Mouse (Mus musculus) ES-E14 (cell line): ENCODE measurements around the gene Cys1. TPM values are rescaled to one million over a fixed set of nuclear protein-coding genes. Genes with fewer than 3 reads are reported as not detected.

Experiments used
- DNase-seq: peaks from one replicate; pipeline ENCODE4 v3.0.0-alpha.2; 2013; ENCODE audit warnings: low read depth, low spot score
- H3K27ac ChIP-seq: 2 replicates; pipeline ENCODE4 v1.5.1; 2012; ENCODE audit warnings: low read depth, mild to moderate bottlenecking, low read length, moderate library complexity, mixed read lengths; ENCODE audit not compliant: poor library complexity, insufficient read depth, severe bottlenecking
- H3K36me3 ChIP-seq: 2 replicates; pipeline ENCODE4 v1.6.1; 2012; ENCODE audit warnings: mild to moderate bottlenecking, low read length, moderate library complexity, mixed read lengths; ENCODE audit not compliant: control insufficient read depth, poor library complexity, insufficient read depth, severe bottlenecking
- H3K4me1 ChIP-seq, 2 experiments: fragments of 150-350 bp in 1 of 2; sonication (generic) in 1 of 2; 2 replicates each; pipeline ENCODE4 v1.6.1; 2012; ENCODE audit warnings: low read length in 2 of 2, mild to moderate bottlenecking in 1 of 2, mixed read lengths in 1 of 2; ENCODE audit not compliant: control insufficient read depth in 2 of 2, insufficient read depth in 2 of 2, poor library complexity in 1 of 2
- H3K4me3 ChIP-seq, 2 experiments: fragments of 150-350 bp in 1 of 2; sonication (generic) in 1 of 2; 2 replicates each; pipeline ENCODE4 v1.5.1; 2012; ENCODE audit warnings: low read length in 2 of 2, low read depth in 1 of 2, mild to moderate bottlenecking in 1 of 2, mixed read lengths in 1 of 2; ENCODE audit not compliant: insufficient read depth in 1 of 2, poor library complexity in 1 of 2, severe bottlenecking in 1 of 2
- H3K9ac ChIP-seq: 2 replicates; pipeline ENCODE4 v1.6.1; 2012; ENCODE audit warnings: low read depth, mild to moderate bottlenecking, low read length, mixed read lengths; ENCODE audit not compliant: poor library complexity, insufficient read depth, severe bottlenecking
- H3K9me3 ChIP-seq: fragments of 150-350 bp; sonication (generic); 2 replicates; pipeline ENCODE4 v1.6.1; 2012; ENCODE audit warnings: low read depth, mild to moderate bottlenecking, low read length; ENCODE audit not compliant: control insufficient read depth, insufficient read depth
- CHD2 ChIP-seq: IDR thresholded peaks from 2 replicates; pipeline ENCODE4 v1.6.1; 2014; ENCODE audit warnings: mild to moderate bottlenecking, low read depth, low read length, inconsistent platforms
- HCFC1 ChIP-seq: IDR thresholded peaks from 2 replicates; pipeline ENCODE4 v1.6.1; 2012; ENCODE audit warnings: low read length, inconsistent platforms, borderline replicate concordance; ENCODE audit not compliant: insufficient read depth
- MAFK ChIP-seq: IDR thresholded peaks from 2 replicates; pipeline ENCODE4 v1.6.1; 2014; ENCODE audit warnings: mild to moderate bottlenecking, low read depth, low read length, inconsistent platforms; ENCODE audit not compliant: insufficient read depth
- ZC3H11A ChIP-seq: IDR thresholded peaks from 2 replicates; pipeline ENCODE4 v1.6.1; 2012; ENCODE audit warnings: low read depth, mild to moderate bottlenecking, inconsistent platforms, low read length, borderline replicate concordance
- ZNF384 ChIP-seq: IDR thresholded peaks from 2 replicates; pipeline ENCODE4 v1.6.1; 2012; ENCODE audit warnings: low read depth, low read length, inconsistent platforms
- in situ Hi-C, 2 experiments: fragments of 600-800 bp; cut with MboI; formaldehyde crosslinking; loops; one replicate each; pipeline ENCODE4 v1.15.1; 2025; ENCODE audit warnings: low sequenced_read_pairs in 2 of 2, inconsistent platforms in 1 of 2; ENCODE audit not compliant: unreplicated experiment in 2 of 2
- total RNA-seq: library from RNA; depleted of rRNA; stranded (reverse); fragments of 300-350 nt; gene quantifications from 2 replicates; pipeline ENCODE4 v1.2.3, GENCODE M21; 2012

The Cys1 gene
- total RNA-seq, 1 experiment, result not detected

- peaks cover 34% of the 10 kb centered on the region for H3K36me3 ChIP-seq
- H3K9me3 ChIP-seq, result no peaks in the 10 kb centered on the region
- peak within 1 kb of the TSS; percentile 88 for H3K27ac ChIP-seq
- TF ChIP-seq ZNF384 (no peak), MAFK (no peak), HCFC1 (no peak), CHD2 (no peak)
- peak within 1 kb of the TSS; percentile 98 for H3K9ac ChIP-seq
- H3K4me1 ChIP-seq, result peaks cover 5 to 10% of the 10 kb centered on the region in 2 experiments
- H3K4me3 ChIP-seq, result peak within 1 kb of the TSS; percentile 96 to 99
- in situ Hi-C loops, result loop anchor here in 1 of 2 experiments (10.0 kb wide), 1 partner anchor 233 kb away; no protein-coding TSS in a partner anchor
- DNase-seq, result peak; percentile 88
Measured at GRCm38 (mm10) chr12:24707954-24708823, 26.6 kb upstream of the Cys1 start, which contains the start of gene Rrm2. Gene Rrm2 (plus strand): TSS chr12:24708241.

- peak overlapping the region; percentile 9; the same call in 1 of the 2 replicates for H3K27ac ChIP-seq
- peak overlapping the region; percentile 96 to 99 for H3K4me3 ChIP-seq
- peak overlapping the region; percentile 83 for H3K9ac ChIP-seq
- peaks cover 30% of the 10 kb centered on the region for H3K36me3 ChIP-seq
- H3K4me1 ChIP-seq, result peaks cover 5 to 10% of the 10 kb centered on the region in 2 experiments
- no peak for TF ChIP-seq CHD2
- TF ChIP-seq ZC3H11A, result no peak
- TF ChIP-seq HCFC1, result no peak
- TF ChIP-seq ZNF384, result no peak
- TF ChIP-seq MAFK, result no peak
- in situ Hi-C loops, result loop anchor here in 1 of 2 experiments (10.0 kb wide), 1 partner anchor 233 kb away; no protein-coding TSS in a partner anchor
- no peak for DNase-seq
- no peaks in the 10 kb centered on the region for H3K9me3 ChIP-seq
Measured at GRCm38 (mm10) chr12:24707480-24707802, 25.8 kb upstream of the Cys1 start.

- DNase-seq, result peak; percentile 74
- H3K36me3 ChIP-seq, result peaks cover 25% of the 10 kb centered on the region
- peak overlapping the region; percentile 9; the same call in 1 of the 2 replicates for H3K27ac ChIP-seq
- H3K4me1 ChIP-seq, result peaks cover 2 to 10% of the 10 kb centered on the region in 2 experiments
- in situ Hi-C loops, result loop anchor here in 1 of 2 experiments (10.0 kb wide), 1 partner anchor 232 kb away; no protein-coding TSS in a partner anchor
- H3K9ac ChIP-seq, result peak overlapping the region; percentile 83
- no peak for TF ChIP-seq HCFC1
- no peak for TF ChIP-seq ZNF384
- TF ChIP-seq ZC3H11A, result no peak
- TF ChIP-seq CHD2, result no peak
- no peak for TF ChIP-seq MAFK
- H3K4me3 ChIP-seq, result peak overlapping the region; percentile 96 to 99
- no peaks in the 10 kb centered on the region for H3K9me3 ChIP-seq
Measured at GRCm38 (mm10) chr12:24706764-24707479, 25.3 kb upstream of the Cys1 start.

- no peak for DNase-seq
- H3K36me3 ChIP-seq, result peaks cover 14% of the 10 kb centered on the region
- no peak overlapping the region for H3K27ac ChIP-seq
- in situ Hi-C loops, result loop anchor here in 1 of 2 experiments (10.0 kb wide), 1 partner anchor 231 kb away; no protein-coding TSS in a partner anchor
- TF ChIP-seq MAFK (no peak), ZNF384 (no peak), ZC3H11A (no peak), CHD2 (no peak), HCFC1 (no peak)
- H3K4me1 ChIP-seq, result peaks cover 2 to 5% of the 10 kb centered on the region in 2 experiments
- H3K4me3 ChIP-seq, result no peak overlapping the region; a peak in 1 of 4 replicates
- H3K9ac ChIP-seq, result peak overlapping the region; percentile 49; the same call in 1 of the 2 replicates
- no peaks in the 10 kb centered on the region for H3K9me3 ChIP-seq
Measured at GRCm38 (mm10) chr12:24705502-24706263, 24.1 kb upstream of the Cys1 start.
